Mouse (Mus musculus) heart, embryonic 16.5 days (tissue): ENCODE results near the gene Selenoo. TPM values are rescaled to one million over a fixed set of nuclear protein-coding genes. Genes with fewer than 3 reads are reported as not detected.

ENCODE experiments used
- ATAC-seq: fragments of 200-750 bp; cut with Nextera tagmentation; replicated peaks from 2 replicates; pipeline ENCODE4 v1.8.0; 2017; ENCODE audit warnings: moderate number of reproducible peaks; ENCODE audit not compliant: insufficient read depth, low FRiP score; ENCODE audit errors: extremely low read depth
- H3K27ac ChIP-seq: fragments of 300-500 bp; sonication (generic); 2 replicates; pipeline ENCODE4 v1.5.1; 2014; ENCODE audit warnings: mild to moderate bottlenecking, low read length, control low read depth, moderate library complexity
- H3K27me3 ChIP-seq: fragments of 300-500 bp; sonication (generic); 2 replicates; pipeline ENCODE4 v1.6.1; 2014; ENCODE audit warnings: low read length, mixed read lengths; ENCODE audit not compliant: control insufficient read depth, insufficient read depth
- H3K36me3 ChIP-seq: fragments of 300-500 bp; sonication (generic); 2 replicates; pipeline ENCODE4 v1.6.1; 2014; ENCODE audit not compliant: control insufficient read depth, insufficient read depth
- H3K4me1 ChIP-seq: fragments of 300-500 bp; sonication (generic); 2 replicates; pipeline ENCODE4 v1.6.1; 2014; ENCODE audit warnings: low read length, mixed read lengths; ENCODE audit not compliant: control insufficient read depth, insufficient read depth
- H3K4me2 ChIP-seq: fragments of 300-500 bp; sonication (generic); 2 replicates; pipeline ENCODE4 v1.6.1; 2014; ENCODE audit warnings: low read depth, mild to moderate bottlenecking, control low read depth, low read length
- H3K4me3 ChIP-seq: fragments of 300-500 bp; sonication (generic); 2 replicates; pipeline ENCODE4 v1.5.1; 2014; ENCODE audit warnings: mild to moderate bottlenecking, control low read depth, low read length
- H3K9ac ChIP-seq: fragments of 300-500 bp; sonication (generic); 2 replicates; pipeline ENCODE4 v1.6.1; 2014; ENCODE audit warnings: low read length, control low read depth
- H3K9me3 ChIP-seq: fragments of 300-500 bp; sonication (generic); replicated peaks from 2 replicates; pipeline ENCODE4 v1.6.1; 2016; ENCODE audit warnings: low read length; ENCODE audit not compliant: control insufficient read depth
- WGBS: fragments of 180-500 bp; shearing (Covaris S2); extraction: QIAGEN DNeasy Blood & Tissue Kit; methylation state at CpG from one replicate; pipeline ENCODE4 v1.1.7; 2014; 5-methylcytosine and 5-hydroxymethylcytosine counted together
- polyA plus RNA-seq: library from polyadenylated mRNA; unstranded; fragments of >200 nt; fragmentation: Nextera tagmentation; extraction: Ambion mirVana; gene quantifications from 2 replicates; pipeline ENCODE4 v1.2.1, GENCODE M21; 2015

The Selenoo gene
- polyA plus RNA-seq, 1 experiment from 2014 or later: 11.0 TPM

DNA sequence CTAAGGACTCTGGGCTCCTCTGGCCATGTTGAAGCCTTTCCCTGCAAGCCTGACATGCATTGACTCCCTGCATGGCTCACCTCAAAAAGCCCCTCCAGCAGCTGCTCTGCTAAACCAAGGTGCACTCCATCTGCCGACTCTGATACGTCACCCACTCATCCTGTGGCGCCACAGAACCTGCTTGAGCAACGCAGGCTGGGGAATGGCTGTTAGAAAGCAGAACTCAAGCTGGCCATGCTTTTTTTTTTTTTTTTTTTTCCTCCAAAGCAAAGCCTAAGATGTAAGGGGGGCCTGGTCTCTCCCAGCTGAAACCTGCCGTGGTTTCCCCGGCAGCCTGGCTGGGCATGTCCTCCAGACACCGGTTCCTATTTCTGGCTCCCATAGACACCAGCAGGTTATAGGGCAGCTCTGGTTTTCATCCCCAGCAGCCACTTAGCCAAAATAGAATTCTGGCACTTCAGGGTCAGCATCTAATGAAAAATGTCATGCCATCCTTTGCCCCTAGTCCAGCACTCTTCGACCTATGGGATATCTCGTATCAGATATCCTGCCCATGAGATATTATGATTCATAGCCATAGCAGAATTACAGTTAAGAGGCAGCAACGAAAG lies 14.8 kb upstream of the Selenoo start:
- peak overlapping the region; percentile 91 for H3K4me2 ChIP-seq
- H3K9me3 ChIP-seq: no peaks in the 10 kb centered on the region
- 0 out of 2 replicates have a peak, but pooled peaks cover 3% of the 10 kb centered on the region for H3K27me3 ChIP-seq
- peak overlapping the region; percentile 97 for H3K27ac ChIP-seq
- H3K36me3 ChIP-seq: no peaks in the 10 kb centered on the region
- no peak overlapping the region for H3K4me3 ChIP-seq
- peak overlapping the region; percentile 0 for H3K9ac ChIP-seq
- peaks cover 42% of the 10 kb centered on the region for H3K4me1 ChIP-seq
- 0 out of 2 replicates have a peak, but pooled peaks have one; percentile 4 for ATAC-seq
- 42% methylated on average over 10 of the region's 10 CpGs for WGBS

- no peak; the same call in 1 of the 2 replicates for ATAC-seq
- no peaks in the 10 kb centered on the region for H3K9me3 ChIP-seq
- peak within 1 kb of the TSS; percentile 91 for H3K4me2 ChIP-seq
- H3K9ac ChIP-seq: peak within 1 kb of the TSS; percentile 93
- H3K4me1 ChIP-seq: peaks cover 42% of the 10 kb centered on the region
- no peaks in the 10 kb centered on the region for H3K36me3 ChIP-seq
- H3K27ac ChIP-seq: peak within 1 kb of the TSS; percentile 97
- 0 out of 2 replicates have a peak, but pooled peaks cover under 1% of the 10 kb centered on the region for H3K27me3 ChIP-seq
- 13% methylated on average over 11 of the region's 11 CpGs for WGBS
- peak within 1 kb of the TSS; percentile 80 for H3K4me3 ChIP-seq
These were observed 14.0 kb upstream of the Selenoo start, which contains the start of gene Trabd for GRCm38 (mm10) chr15:89074613-89075477. Trabd (plus strand) TSS chr15:89075124.

DNA sequence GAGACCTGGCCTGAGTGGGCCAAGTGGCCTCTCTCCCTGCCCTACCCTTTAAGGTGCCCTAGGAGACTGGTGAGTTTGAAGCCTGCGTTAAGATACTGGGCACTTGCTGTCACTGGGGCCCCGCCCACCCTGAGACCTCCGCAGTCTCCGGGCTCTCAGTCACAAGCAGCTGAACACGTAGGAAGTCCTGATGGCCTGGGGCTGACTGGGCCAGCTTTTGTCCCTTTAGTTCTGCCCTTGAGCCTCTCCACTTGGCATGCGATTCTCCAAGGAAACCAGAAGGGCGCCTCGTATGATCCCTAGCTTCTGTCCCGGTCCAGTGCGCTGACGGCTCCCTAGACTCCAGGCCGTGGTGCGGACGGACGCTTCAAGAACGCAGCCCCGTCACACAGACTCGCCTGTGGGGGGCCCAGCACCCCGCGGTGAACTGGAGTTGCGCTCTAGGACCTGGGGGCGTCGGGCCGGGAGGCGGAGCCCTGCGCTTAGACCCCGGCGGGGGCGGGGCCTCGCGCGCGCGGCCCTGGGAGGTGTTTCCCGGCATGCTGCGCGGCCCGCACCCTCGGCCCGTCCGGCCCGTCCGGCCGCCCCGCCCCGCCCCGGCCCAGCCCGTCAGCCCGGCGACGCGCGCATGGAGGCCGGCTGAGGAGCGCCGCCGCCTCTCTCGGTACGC lies 13.3 kb upstream of the Selenoo start:
- H3K4me3 ChIP-seq: peak overlapping the region; percentile 80
- WGBS: 1% methylated on average over 40 of the region's 59 CpGs
- peak overlapping the region; percentile 93 for H3K9ac ChIP-seq
- H3K4me2 ChIP-seq: peak overlapping the region; percentile 91
- H3K9me3 ChIP-seq: no peaks in the 10 kb centered on the region
- no peaks in the 10 kb centered on the region; the same call in 1 of the 2 replicates for H3K36me3 ChIP-seq
- H3K27ac ChIP-seq: peak overlapping the region; percentile 97
- H3K27me3 ChIP-seq: no peaks in the 10 kb centered on the region
- H3K4me1 ChIP-seq: peaks cover 42% of the 10 kb centered on the region
- peak; percentile 90 for ATAC-seq

DNA sequence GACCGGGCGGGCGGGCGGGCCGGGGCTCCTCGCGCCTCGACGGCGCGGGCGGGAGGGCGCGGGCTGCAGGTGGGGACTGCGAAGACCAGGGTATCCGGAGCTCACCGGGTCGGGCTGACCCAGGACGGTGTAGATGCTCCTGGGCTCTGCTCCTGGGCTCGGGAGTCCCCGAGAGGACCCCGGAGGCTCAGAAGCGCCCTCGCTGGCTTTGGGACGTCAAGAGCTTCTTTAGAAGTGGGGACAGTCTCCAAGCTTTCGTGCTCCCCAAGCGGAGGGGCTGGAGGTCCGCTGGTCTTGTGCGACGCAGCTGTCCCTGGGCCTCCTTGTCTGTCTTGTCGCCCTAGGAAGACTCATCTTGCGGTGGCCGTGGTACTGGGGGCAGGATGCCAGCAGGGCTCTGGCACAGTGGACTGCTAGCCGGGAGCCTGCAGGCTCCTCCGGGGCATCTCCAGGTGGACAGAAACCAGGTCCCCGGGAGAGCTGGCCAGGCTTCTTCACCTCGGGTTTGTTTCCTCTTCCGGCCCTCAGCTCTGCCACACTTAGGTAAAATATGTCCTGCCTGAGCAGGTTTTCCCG lies 12.6 kb upstream of the Selenoo start:
- H3K4me1 ChIP-seq: peaks cover 42% of the 10 kb centered on the region
- under 1% methylated on average over 28 of the region's 39 CpGs for WGBS
- no peaks in the 10 kb centered on the region for H3K9me3 ChIP-seq
- ATAC-seq: peak; percentile 5
- peak overlapping the region; percentile 91 for H3K4me2 ChIP-seq
- peak overlapping the region; percentile 86 for H3K27ac ChIP-seq
- H3K27me3 ChIP-seq: no peaks in the 10 kb centered on the region
- H3K4me3 ChIP-seq: peak overlapping the region; percentile 80
- peak overlapping the region; percentile 93 for H3K9ac ChIP-seq
- peaks cover 6% of the 10 kb centered on the region for H3K36me3 ChIP-seq

- Histone ChIP-seq H3K4me2 (peak overlapping the region; percentile 91), H3K4me3 (peak overlapping the region; percentile 80), H3K9ac (peak overlapping the region; percentile 93), H3K9me3 (no peaks in the 10 kb centered on the region), H3K27me3 (no peaks in the 10 kb centered on the region), H3K36me3 (peaks cover 20% of the 10 kb centered on the region), H3K4me1 (peaks cover 37% of the 10 kb centered on the region), H3K27ac (peak overlapping the region; percentile 12; the same call in 1 of the 2 replicates)
- 48% methylated on average over 9 of the region's 9 CpGs for WGBS
- ATAC-seq: no peak
These were observed 10.6 kb upstream of the Selenoo start for GRCm38 (mm10) chr15:89078208-89078836.

DNA sequence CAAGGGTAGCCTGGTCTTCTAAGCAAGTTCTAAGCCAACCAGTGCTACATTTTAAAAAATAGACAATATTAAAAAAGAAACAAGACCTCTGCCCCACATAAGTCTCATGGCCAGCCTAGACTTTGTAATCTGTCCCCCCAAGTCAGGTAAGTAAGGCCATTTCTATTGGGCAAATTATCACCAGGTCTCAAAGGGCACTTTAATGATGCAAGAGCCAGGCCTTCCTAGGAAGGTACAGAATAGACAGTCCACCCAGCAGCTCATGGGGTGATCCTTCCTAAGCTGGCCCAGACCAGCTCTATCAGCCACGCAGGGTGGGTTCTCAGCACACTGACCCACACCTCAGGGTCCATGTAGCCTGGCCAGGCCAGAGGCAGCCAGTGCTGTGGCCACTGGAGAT lies 5.0 kb upstream of the Selenoo start:
- Histone ChIP-seq H3K4me2 (no peak overlapping the region), H3K36me3 (peaks cover 46% of the 10 kb centered on the region), H3K4me3 (no peak overlapping the region), H3K9ac (no peak overlapping the region), H3K4me1 (peaks cover 5% of the 10 kb centered on the region), H3K27me3 (no peaks in the 10 kb centered on the region), H3K27ac (no peak overlapping the region), H3K9me3 (no peaks in the 10 kb centered on the region)
- ATAC-seq: no peak
- 96% methylated on average over 1 of the region's 1 CpGs for WGBS

DNA sequence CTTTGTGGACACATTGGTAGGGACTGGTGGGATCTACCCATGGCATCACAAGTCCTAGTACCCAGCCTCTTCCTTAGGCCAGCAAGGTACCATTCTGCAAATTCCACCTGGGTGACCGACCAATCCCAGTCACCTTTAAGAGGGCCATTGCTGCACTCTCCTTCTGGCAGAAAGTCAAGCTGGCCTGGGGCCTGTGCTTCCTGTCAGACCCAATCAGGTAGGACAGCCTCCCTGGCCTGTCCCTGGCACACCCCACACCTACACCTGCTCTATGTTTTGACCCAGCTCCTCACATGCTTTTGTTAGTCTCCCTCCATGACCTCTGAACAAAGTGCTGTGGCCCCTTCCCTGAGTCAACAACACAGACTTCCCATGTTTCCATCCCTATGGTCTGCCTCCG lies 4.1 kb upstream of the Selenoo start:
- Histone ChIP-seq H3K4me1 (peaks cover 9% of the 10 kb centered on the region), H3K4me3 (no peak overlapping the region), H3K4me2 (no peak overlapping the region), H3K27me3 (no peaks in the 10 kb centered on the region), H3K9me3 (no peaks in the 10 kb centered on the region), H3K27ac (no peak overlapping the region), H3K36me3 (peaks cover 46% of the 10 kb centered on the region), H3K9ac (no peak overlapping the region)
- WGBS: 84% methylated on average over 2 of the region's 2 CpGs
- no peak for ATAC-seq

DNA sequence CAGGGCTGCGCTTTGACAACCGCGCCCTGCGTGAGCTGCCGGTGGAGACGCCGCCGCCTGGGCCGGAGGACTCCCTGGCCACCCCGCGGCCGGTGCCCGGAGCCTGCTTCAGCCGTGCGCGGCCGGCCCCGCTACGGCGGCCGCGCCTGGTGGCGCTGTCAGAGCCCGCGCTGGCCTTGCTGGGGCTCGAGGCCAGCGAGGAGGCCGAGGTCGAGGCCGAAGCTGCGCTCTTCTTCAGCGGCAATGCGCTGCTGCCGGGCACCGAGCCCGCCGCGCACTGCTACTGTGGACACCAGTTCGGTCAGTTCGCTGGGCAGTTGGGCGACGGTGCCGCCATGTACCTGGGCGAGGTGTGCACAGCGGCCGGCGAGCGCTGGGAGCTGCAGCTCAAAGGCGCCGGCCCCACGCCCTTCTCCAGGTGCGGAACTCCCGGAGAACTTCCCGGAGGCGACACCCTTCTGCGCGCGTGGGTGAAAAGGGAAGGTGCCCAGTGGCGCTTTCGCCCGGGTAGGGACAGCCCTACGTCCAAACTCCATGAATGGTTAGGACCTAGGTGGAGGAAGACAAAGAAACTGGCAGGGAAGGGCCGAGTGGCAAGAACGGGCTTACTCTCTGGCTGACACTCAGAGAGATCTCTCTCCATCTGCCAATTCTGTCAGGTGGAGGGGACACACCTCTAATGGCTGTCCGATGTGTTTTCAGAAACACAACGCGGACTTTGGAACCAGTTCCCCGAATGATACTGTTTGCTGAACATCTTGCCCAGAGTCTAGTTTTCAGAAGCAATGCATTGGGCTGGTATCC lies 566 bp downstream of the Selenoo start:
- peak overlapping the region; percentile 99 for H3K4me2 ChIP-seq
- peak overlapping the region; percentile 84 for H3K27ac ChIP-seq
- peak; percentile 57 for ATAC-seq
- H3K9ac ChIP-seq: peak overlapping the region; percentile 96
- H3K4me1 ChIP-seq: peaks cover 14% of the 10 kb centered on the region
- peaks cover 37% of the 10 kb centered on the region for H3K36me3 ChIP-seq
- 3% methylated on average over 68 of the region's 68 CpGs for WGBS
- no peaks in the 10 kb centered on the region for H3K27me3 ChIP-seq
- H3K9me3 ChIP-seq: no peaks in the 10 kb centered on the region
- H3K4me3 ChIP-seq: peak overlapping the region; percentile 91
